ENCODE assay signal across 8 mouse cellular contexts in genomic region chr17:32829540-32830417, GRCm38 (mm10). TPM values are rescaled to one million over a fixed set of nuclear protein-coding genes. Genes with fewer than 3 reads are reported as not detected.
DNase-seq lines count a peak whose midpoint lies in the region; TF ChIP-seq lines count a peak whose summit lies in the region.

Zfp799 (minus strand) TSS chr17:32830261.

- TF ChIP-seq POLR2A in cortical plate, adult 2 months (IDR thresholded peaks at IDR 0.05; ENCODE audit: extremely low read depth, insufficient read depth, low read length): peak; percentile 66; the same call in 1 of the 2 replicates

- no peaks in the 10 kb centered on the region for H3K27me3 ChIP-seq in megakaryocyte, embryonic 14.5 days (replicated peaks)

- H3K36me3 ChIP-seq in megakaryocyte, embryonic 14.5 days (replicated peaks; ENCODE audit: low read length): peaks cover 18% of the 10 kb centered on the region

- DNase-seq in adipocyte (ENCODE audit: low spot score): peak; percentile 89
- DNase-seq in gastrocnemius, adult 8-10 months (ENCODE audit: low spot score in 2 of 2): peak; percentile 34 to 42
- peak; percentile 70 for DNase-seq in hindlimb bud, embryonic 11.5 days (ENCODE audit: extremely low spot score, low read depth, low spot score)
- peak; percentile 67 to 79 for DNase-seq in left cerebral cortex, adult 8-10 months (ENCODE audit: low spot score in 2 of 2)
- DNase-seq in right cerebral cortex, postnatal 10 days (ENCODE audit: low spot score in 2 of 2): peak; percentile 89 to 94
- peak; percentile 57 to 67 for DNase-seq in urinary bladder, postnatal 4 days (ENCODE audit: low spot score in 2 of 2)

- no peaks in the 10 kb centered on the region for H3K9me3 ChIP-seq in megakaryocyte, embryonic 14.5 days

- peak within 1 kb of the TSS; percentile 78 for H3K27ac ChIP-seq in cortical plate, adult 2 months (ENCODE audit: insufficient read depth, low read length)

- H3K4me1 ChIP-seq in cortical plate, adult 2 months (ENCODE audit: control insufficient read depth, insufficient read depth, low read length): no peaks in the 10 kb centered on the region
- H3K4me1 ChIP-seq in megakaryocyte, embryonic 14.5 days: peaks cover 19% of the 10 kb centered on the region

- no peak for TF ChIP-seq CTCF in cortical plate, adult 2 months (IDR thresholded peaks at IDR 0.05; ENCODE audit: extremely low read depth, insufficient read depth, low read length)

- H3K4me3 ChIP-seq in cortical plate, adult 2 months (ENCODE audit: insufficient read depth, low read length): peak within 1 kb of the TSS; percentile 92
- H3K4me3 ChIP-seq in megakaryocyte, embryonic 14.5 days (replicated peaks): peak within 1 kb of the TSS; percentile 96

RNA-seq across cellular contexts. Expression of gene Zfp799, which starts in this region (rescaled TPM):
- polyA plus RNA-seq in cortical plate, adult 2 months (2012; rRNA removed): 12.5 and 14.7 TPM in 2 replicates
- 10 to 100 TPM in 1 of 4 experiments, 1 to 10 TPM in 3; 5.6 to 11.0 (median 7.9) TPM for total RNA-seq in gastrocnemius, adult 8-10 months (2022)
- total RNA-seq in left cerebral cortex, adult 8-10 months (2022): 10 to 100 TPM; 25.7 to 30.9 (median 28.5) TPM
- polyA plus RNA-seq in megakaryocyte, embryonic 14.5 days (2012; ENCODE audit: insufficient read depth, low replicate concordance): 0.11 TPM in 1 of 2 replicates, not detected in the other

Comparison
In these comparisons a context has a peak if more than half of its experiments do, and no peak if none do; other contexts are left out.
1. Peak in every context shown above with its lines: DNase-seq, H3K4me3 ChIP-seq and H3K27ac ChIP-seq.
2. RNA of gene Zfp799 (polyA plus RNA-seq): 12.5 to 14.7 TPM in cortical plate, adult 2 months; 0.11 TPM in megakaryocyte, embryonic 14.5 days; every median in the first group is over 10 times any median in the second.
3. DNase-seq: peak in every context shown above with its lines; median percentile 92 in right cerebral cortex, postnatal 10 days; 89 in adipocyte; 73 in left cerebral cortex, adult 8-10 months; 70 in hindlimb bud, embryonic 11.5 days; 62 in urinary bladder, postnatal 4 days; 38 in gastrocnemius, adult 8-10 months.